Mouse (Mus musculus): ENCODE measurements around the gene Tanc2.

DNA sequence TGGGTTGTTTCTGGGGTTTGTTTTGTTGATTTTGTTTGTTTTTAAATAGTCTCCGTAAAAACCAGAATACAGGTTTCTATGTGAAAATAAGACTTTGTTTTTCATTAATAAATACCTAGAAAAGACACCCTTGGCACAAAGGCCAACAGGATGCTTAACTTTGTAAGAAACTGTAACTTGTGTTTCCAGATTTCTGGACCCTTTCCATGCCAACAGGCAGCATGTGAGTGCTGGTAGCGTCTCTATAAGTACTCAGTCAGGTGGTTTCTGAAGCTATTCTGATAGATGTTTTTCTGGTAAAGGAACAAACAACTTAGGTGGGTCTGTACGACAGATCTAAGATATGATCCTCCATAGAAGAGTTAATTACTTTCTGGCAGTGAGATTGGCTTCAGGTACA is 26.2 kb upstream of the Tanc2 start:
- TF ChIP-seq POLR2A (IDR thresholded peaks at IDR 0.05; ENCODE audit: low read depth, low read length), result no peak
- no peak for TF ChIP-seq CTCF (IDR thresholded peaks at IDR 0.05; ENCODE audit: extremely low read depth, insufficient read depth, insufficient read length, insufficient replicate concordance)

All from spleen, adult 2 months (tissue).